Mouse (Mus musculus) heart, postnatal 4 days (tissue): Measurements from ENCODE around the gene Scgb1b24. TPM values are rescaled to one million over a fixed set of nuclear protein-coding genes. Genes with fewer than 3 reads are reported as not detected.

Experiments used
- DNase-seq: peaks from one replicate; pipeline ENCODE4 v3.0.0; 2021
- total RNA-seq, 2 experiments: library from RNA; stranded (reverse); gene quantifications; 2 replicates each; pipeline ENCODE4 v1.2.3; 2021

Scgb1b24 gene
- total RNA-seq = not detected

- no peak for DNase-seq
These were observed at the start of gene Scgb1b24 for GRCm38 (mm10) chr7:33743499-33743898. Gene Scgb1b24 (plus strand): TSS chr7:33743799.

DNA sequence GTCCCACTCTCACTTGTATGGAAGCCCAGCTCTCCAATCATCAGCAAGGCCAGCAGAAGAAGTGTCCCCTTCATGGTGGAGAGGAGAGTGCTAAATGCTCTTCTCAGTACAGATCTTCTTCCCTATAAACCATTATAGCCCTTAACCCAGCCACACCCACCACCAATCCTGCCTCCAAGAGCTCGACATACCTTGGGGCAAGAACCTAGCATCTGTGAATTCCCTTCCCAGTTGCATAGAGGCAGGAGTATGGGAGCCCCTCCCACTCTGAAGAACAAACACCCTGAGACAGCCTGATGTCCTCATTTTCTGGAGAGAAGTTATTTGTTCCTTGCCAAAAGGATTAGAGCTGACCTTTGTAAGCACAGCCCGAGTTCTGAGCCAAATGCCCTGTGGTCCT lies 4.4 kb upstream of the Scgb1b24 start, which contains the start of gene Scgb2b24:
Scgb2b24 (minus strand) TSS at position 101 of the 400 bp plus-strand sequence.
- DNase-seq = no peak

Other genes with a start within 250 kb of the Scgb1b24 start
- gene Scgb2b21, start 223.3 kb upstream of the Scgb1b24 start, total RNA-seq = not detected
- not detected for gene Scgb2b24, start 4.5 kb upstream of the Scgb1b24 start, total RNA-seq
- not detected for gene Scgb2b26, start 201.2 kb downstream of the Scgb1b24 start, total RNA-seq